Mouse (Mus musculus) E14TG2a.4 (cell line): ENCODE measurements around the gene Nt5c3.

Experiments used
- H3K27me3 ChIP-seq: 2 replicates; pipeline ENCODE4 v1.6.1; 2014; ENCODE audit warnings: low read length, control low read depth; ENCODE audit not compliant: insufficient read depth
- H3K36me3 ChIP-seq: 2 replicates; pipeline ENCODE4 v1.6.1; 2014; ENCODE audit warnings: low read length, control low read depth; ENCODE audit not compliant: insufficient read depth
- H3K4me1 ChIP-seq: replicated peaks from 2 replicates; pipeline ENCODE4 v1.6.1; 2014; ENCODE audit warnings: low read depth, low read length, control low read depth
- H3K4me3 ChIP-seq: replicated peaks from 2 replicates; pipeline ENCODE4 v1.5.1; 2014; ENCODE audit warnings: mild to moderate bottlenecking, low read length
- H3K9me3 ChIP-seq: 2 replicates; pipeline ENCODE4 v1.6.1; 2014; ENCODE audit warnings: low read length, control low read depth
- CTCF ChIP-seq: conservative IDR thresholded peaks from 2 replicates; pipeline ENCODE4 v1.5.1; 2014; ENCODE audit warnings: low read length
- NANOG ChIP-seq: IDR thresholded peaks from 2 replicates; pipeline ENCODE4 v1.6.1; 2014; ENCODE audit warnings: borderline replicate concordance, low read length, mixed read lengths
- POU5F1 ChIP-seq: IDR thresholded peaks from 2 replicates; pipeline ENCODE4 v1.6.1; 2014; ENCODE audit warnings: low read length, borderline replicate concordance

Gene Nt5c3

DNA sequence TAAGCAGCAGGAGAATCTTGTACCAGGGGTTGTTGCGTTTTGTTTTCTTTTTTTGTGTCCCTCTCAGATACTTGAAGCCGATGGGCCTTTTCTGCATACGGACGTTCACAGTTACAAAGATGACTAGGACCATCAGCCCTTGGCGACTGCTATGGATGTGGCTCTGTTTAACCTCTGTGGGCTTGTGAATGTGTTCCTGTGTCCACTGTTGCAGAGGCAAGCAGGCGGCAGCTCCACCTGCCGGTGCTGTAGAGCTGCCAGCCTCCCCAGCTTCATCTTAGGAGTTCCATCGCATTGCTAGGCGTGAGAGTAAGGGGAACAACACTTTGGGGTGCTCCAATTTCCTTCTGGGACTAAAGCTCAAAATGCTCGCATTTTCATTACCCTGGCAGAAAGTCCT lies 88.2 kb downstream of the Nt5c3 start:
- Histone ChIP-seq H3K27me3 (0 out of 2 replicates have a peak, but pooled peaks cover 3% of the 10 kb centered on the region), H3K4me3 (peak overlapping the region; percentile 89), H3K4me1 (peaks cover 59% of the 10 kb centered on the region), H3K9me3 (no peaks in the 10 kb centered on the region), H3K36me3 (peaks cover 48% of the 10 kb centered on the region)
- 0 out of 2 replicates have a peak, but pooled peaks have one; percentile 5 for TF ChIP-seq CTCF
- no peak for TF ChIP-seq POU5F1
- TF ChIP-seq NANOG: no peak

GRCm38 (mm10) chr6:56834769-56835168 lies 89.0 kb downstream of the Nt5c3 start:
- no peaks in the 10 kb centered on the region for H3K9me3 ChIP-seq
- H3K4me1 ChIP-seq: peaks cover 57% of the 10 kb centered on the region
- 0 out of 2 replicates have a peak, but pooled peaks cover 5% of the 10 kb centered on the region for H3K27me3 ChIP-seq
- TF ChIP-seq POU5F1 (no peak), NANOG (no peak), CTCF (no peak)
- H3K4me3 ChIP-seq: peak overlapping the region; percentile 89
- H3K36me3 ChIP-seq: peaks cover 40% of the 10 kb centered on the region

- Histone ChIP-seq H3K36me3 (peaks cover 27% of the 10 kb centered on the region), H3K4me1 (peaks cover 39% of the 10 kb centered on the region), H3K9me3 (peaks cover 3% of the 10 kb centered on the region; the same call in 1 of the 2 replicates), H3K4me3 (peak overlapping the region; percentile 89), H3K27me3 (0 out of 2 replicates have a peak, but pooled peaks cover 8% of the 10 kb centered on the region)
- TF ChIP-seq CTCF: no peak
- TF ChIP-seq POU5F1: no peak
These were observed 90.9 kb downstream of the Nt5c3 start for GRCm38 (mm10) chr6:56832830-56833229.

DNA sequence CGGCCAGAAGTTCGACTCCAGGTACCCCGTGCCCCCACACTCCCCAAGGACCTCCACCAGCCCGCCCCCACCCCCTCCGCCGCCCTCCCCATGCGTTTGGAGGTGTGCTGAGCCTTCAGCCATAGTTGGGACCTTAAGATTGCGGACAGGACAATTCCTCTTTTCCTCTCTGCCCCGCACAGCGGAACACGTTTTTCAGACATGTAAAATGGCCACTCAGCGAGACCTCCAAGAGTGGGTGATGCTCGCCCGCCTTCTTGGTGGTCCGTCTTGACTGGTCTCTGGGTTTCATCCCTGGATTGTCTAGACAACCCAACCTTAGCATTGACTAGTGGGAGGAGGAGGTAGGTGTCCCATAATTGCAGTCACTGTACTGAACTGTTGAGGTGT lies 91.3 kb downstream of the Nt5c3 start:
- H3K27me3 ChIP-seq: 0 out of 2 replicates have a peak, but pooled peaks cover 9% of the 10 kb centered on the region
- H3K4me3 ChIP-seq: peak overlapping the region; percentile 89
- TF ChIP-seq POU5F1 (no peak), NANOG (no peak), CTCF (no peak)
- H3K4me1 ChIP-seq: peaks cover 36% of the 10 kb centered on the region
- peaks cover 3% of the 10 kb centered on the region; the same call in 1 of the 2 replicates for H3K9me3 ChIP-seq
- peaks cover 27% of the 10 kb centered on the region for H3K36me3 ChIP-seq
